Mouse (Mus musculus): ENCODE data around the gene Fbxl16. TPM values are rescaled to one million over a fixed set of nuclear protein-coding genes. Genes with fewer than 3 reads are reported as not detected.

Fbxl16 gene
- total RNA-seq (2023): not detected

DNA sequence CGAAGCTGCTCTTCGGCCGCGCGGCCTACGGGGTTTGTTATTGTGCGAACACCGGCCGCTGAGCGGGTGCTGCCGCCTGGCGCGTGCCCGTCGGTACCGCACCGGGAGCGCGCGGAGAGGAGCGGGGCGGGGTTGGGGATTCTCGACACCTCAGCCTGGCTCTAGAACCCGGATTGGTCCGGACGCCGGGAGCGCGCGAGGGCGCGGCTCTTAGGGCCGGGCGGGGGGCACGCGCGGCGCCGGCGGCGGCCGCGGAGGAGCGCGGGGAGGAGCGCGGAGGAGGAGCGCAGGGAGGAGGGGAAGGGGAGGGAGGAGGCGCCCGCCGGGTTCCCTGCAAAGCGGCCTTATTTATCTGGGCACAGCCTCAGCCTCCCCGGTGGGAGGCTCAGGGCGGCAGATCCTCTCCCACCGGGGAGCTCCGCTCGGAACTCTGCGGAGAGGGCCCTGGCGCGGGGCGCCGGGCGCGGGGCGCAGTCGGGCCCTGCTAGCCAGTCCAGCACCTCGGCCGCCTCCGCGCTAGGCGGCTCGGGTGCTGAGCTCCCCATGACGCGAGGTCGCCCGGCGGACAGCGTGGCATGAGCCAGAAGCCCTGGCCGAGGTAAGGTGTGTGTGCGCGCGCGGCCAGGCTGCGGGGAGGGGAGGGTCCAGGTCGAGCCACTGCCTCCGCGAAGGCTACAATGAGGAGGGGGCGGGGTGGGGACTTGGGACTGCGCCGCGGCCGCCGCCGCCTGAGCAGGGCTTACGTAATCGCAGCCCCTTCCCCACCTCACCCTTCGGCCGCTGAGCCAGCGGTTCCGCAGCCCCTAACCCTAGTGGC lies at the start of gene Fbxl16:
Gene Fbxl16 (plus strand): TSS at position 297 of the 817 bp plus-strand sequence.

GRCm38 (mm10) chr17:25773549-25774120 lies 35.2 kb upstream of the Fbxl16 start, which contains the start of gene Narfl:
Gene Narfl (plus strand): TSS chr17:25773776.

DNA sequence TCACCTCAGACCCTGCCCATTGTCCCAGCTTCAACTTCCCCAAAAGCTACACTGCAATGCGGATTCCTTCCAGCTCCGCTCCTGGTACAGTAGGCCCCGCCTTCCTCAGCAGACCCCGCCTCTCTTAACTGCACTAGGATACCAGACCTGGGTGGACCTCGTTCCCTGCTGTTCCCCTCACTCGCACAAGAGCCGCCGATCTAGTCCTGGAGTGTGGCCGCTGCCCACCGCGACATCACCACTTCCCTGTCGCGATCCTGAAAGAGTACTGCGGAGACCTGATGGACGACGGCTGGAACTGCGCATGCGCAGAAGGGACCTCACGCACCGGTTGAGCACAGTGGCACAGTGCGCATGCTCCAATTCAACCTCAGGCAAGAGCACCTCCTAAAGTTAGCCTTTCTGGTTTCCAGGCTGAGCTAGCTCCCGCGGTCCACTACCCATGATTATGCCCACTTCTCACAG lies 23.6 kb upstream of the Fbxl16 start, which contains the start of gene Haghl:
Gene Haghl (minus strand): TSS at position 393 of the 465 bp plus-strand sequence.

GRCm38 (mm10) chr17:25786280-25786679 lies 22.6 kb upstream of the Fbxl16 start, which contains the start of gene Ccdc78:
Gene Ccdc78 (plus strand): TSS chr17:25786580.

GRCm38 (mm10) chr17:25792615-25793014 lies 16.3 kb upstream of the Fbxl16 start, which contains the start of gene Fam173a:
Gene Fam173a (minus strand): TSS chr17:25792901.

DNA sequence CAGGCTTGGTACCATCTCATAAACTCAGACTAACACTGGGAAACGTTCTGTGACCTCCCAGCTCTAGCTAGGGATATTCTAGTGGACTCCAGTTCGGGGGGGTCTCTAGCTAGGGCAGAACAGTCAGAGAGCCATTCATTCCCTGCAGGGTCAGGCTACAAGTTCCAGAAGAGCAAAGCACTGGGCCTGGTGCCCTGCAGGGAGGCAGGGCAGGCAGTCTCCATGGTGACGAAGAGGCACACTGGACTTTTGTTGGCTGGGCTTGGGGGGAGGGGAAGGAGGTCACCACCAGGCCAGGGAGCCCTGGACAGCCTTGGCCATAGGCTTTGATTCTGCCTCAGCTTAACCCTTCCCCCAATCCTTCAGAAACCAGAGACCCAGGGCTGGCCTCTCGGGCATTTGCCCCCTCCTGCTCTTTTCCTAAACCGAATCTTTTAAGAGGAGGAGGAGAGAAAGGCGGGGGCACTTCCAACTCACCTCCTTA lies 13.2 kb upstream of the Fbxl16 start, which contains the start of gene AC134908.4:
Gene AC134908.4 (minus strand): TSS at position 51 of the 484 bp plus-strand sequence.

DNA sequence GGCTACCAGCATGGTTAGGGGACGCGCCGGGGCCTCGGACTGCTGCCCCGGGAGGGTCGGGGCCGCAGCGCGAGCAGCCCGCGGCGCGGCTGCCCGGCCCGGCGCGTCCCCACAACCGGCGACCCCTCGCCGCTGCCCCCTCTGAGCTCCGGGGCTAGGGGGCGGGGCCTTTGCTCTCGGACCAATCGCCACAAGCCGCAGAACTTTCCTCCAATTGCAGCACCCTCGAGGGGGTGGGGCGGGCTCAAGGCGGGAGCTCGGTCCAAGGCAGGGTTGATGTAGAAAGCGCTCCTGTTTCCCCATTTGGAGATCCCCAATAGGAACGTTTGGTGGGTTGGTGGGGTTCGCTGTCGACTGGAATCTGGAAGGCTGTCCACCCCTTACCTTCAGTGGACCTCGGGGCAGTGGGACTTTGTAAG lies 11.9 kb upstream of the Fbxl16 start, which contains the start of gene Metrn:
Gene Metrn (minus strand): TSS at position 186 of the 419 bp plus-strand sequence.

GRCm38 (mm10) chr17:25823452-25823851 lies 14.6 kb downstream of the Fbxl16 start, which contains the start of gene Wdr24:
Gene Wdr24 (plus strand): TSS chr17:25823627.

DNA sequence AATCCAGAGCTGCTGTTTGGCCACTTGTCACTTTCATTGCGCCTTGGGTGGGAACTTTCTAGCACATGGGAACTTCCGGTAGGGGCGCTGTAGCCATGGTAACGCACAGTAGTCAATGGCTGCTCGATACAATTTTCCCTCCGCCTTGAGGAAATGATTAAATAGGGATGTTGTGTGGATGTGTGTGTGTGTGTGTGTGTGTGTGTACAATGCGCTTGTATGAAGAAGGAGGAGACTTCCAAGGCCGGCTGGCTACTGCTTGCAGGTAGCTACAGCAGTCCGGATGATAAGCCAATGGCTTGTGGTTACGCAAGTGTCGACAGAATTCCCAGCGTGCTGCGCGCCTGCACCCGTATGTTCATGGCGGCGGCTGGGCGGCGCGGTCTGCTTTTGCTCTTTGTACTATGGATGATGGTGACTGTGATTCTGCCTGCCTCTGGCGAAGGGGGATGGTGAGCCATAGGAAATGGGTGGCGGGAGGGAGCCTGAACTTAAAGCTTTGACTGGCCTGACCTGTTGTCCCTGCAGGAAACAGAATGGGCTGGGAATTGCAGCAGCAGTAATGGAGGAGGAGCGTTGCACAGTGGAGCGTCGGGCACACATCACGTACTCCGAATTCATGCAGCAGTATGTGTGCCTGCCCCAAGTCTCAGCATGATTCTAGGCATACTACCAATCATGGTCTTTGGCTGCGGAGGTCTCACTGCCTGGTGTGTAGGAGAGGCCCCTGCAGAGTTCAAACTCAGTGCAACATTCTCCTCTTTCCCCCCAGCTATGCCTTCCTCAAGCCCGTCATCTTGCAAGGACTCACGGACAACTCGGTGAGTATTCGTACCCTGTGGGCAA lies 20.1 kb downstream of the Fbxl16 start, which contains the start of gene Jmjd8:
Gene Jmjd8 (plus strand): TSS at position 156 of the 846 bp plus-strand sequence.

DNA sequence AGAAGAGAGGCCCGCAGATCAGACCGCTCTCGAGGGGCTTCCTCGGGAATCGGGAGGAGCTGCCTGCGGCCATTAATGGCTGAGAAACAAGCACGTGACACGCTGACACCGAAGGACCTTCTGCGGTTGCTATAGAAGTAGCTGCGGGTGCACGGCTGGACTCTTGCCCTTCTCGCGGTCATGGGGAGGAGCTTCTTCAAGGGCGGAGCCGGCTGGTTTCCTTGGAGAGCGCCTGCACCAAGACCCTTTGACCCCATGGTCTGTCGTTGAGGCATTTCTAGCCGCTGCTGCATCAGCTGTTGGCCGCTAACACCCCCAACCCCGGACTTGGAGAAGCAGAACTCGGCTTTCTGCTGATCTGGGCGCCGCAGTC lies 24.4 kb downstream of the Fbxl16 start, which contains the start of gene Stub1:
Gene Stub1 (minus strand): TSS at position 114 of the 373 bp plus-strand sequence.

DNA sequence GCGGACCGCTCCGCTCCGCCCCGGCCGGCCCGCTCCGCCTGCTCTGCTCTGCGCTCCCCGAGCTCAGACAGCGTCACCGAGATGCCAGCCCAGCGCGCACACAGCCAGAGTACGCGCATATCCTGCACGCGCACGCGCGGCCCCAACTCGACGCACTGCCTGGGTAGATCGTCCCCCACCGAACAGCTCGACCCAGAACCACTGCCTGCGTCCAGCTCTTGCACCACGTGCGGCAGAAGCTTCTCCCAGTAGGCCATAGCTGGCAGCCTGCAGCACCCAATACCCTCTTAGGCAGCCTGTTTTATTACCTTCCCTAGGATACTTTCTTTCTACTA lies 28.2 kb downstream of the Fbxl16 start, which contains the start of gene Rhbdl1:
Gene Rhbdl1 (minus strand): TSS at position 220 of the 335 bp plus-strand sequence.

GRCm38 (mm10) chr17:25841117-25841880 lies 32.4 kb downstream of the Fbxl16 start, which contains the start of gene Gm20683:
Gene Gm20683 (minus strand): TSS chr17:25841763.

GRCm38 (mm10) chr17:25844396-25844901 lies 35.6 kb downstream of the Fbxl16 start, which contains the start of gene Rhot2:
Gene Rhot2 (minus strand): TSS chr17:25844851.

DNA sequence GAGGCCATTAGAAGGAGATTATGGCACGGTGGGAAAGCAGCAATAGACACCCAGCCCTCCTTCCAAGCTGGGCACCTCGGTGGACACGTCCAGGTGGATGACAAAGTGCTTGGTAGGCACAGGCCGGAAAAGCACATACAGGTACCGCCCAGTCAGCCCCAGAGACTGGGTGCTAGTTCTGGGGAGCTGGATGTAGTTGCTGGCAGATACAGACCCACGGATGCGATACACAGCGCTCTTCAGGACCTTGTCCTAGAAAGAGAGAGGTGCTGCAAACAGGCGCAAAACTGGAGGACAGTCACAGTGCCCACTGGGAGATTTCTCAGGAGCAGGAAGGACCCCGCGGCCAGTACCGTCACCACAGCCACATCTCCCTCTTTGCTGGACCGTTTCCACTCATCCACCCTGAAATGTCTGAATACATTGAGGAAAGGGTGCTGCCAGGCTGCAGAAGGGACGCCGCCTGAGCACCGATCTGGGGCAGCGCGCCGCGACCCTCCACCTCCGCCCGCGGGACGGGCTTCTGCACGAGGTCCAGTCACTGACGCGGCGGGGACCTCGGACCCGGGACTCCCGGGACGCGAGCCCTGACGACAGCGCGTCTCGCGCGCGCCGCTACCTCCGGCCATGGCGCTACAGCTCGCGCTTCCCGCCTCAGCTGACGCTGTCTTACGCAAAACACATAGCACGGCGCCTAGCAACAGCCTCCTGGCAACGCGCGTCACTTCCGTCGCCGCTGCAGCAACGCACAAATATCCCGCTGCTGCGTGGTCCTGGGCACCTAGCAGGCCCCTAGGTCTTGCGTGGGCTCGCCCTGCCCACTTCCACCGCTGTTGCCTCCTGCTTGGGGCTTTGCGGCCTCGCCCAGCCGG lies 52.2 kb downstream of the Fbxl16 start, which contains the start of gene Wdr90:
Gene Wdr90 (minus strand): TSS at position 670 of the 872 bp plus-strand sequence.

GRCm38 (mm10) chr17:25868601-25869191 lies 59.8 kb downstream of the Fbxl16 start, which contains the start of gene Mcrip2:
Gene Mcrip2 (minus strand): TSS chr17:25868764.

Data from B cell, adult 67 days (primary cell).